Mouse (Mus musculus) E14TG2a.4 (cell line): ENCODE results near the gene Hcfc1.

Experiments
- CTCF ChIP-seq: conservative IDR thresholded peaks from 2 replicates; pipeline ENCODE4 v1.5.1; 2014; ENCODE audit warnings: low read length
- POU5F1 ChIP-seq: IDR thresholded peaks from 2 replicates; pipeline ENCODE4 v1.6.1; 2014; ENCODE audit warnings: low read length, borderline replicate concordance

GRCm38 (mm10) chrX:73916945-73917344, 49.2 kb downstream of the Hcfc1 start:
- no peak for TF ChIP-seq POU5F1
- no peak for TF ChIP-seq CTCF
